Mouse (Mus musculus): ENCODE data around the gene Chrng. TPM values are rescaled to one million over a fixed set of nuclear protein-coding genes. Genes with fewer than 3 reads are reported as not detected.

Chrng gene
- polyA plus RNA-seq, 1 experiment = not detected

- Histone ChIP-seq H3K4me1 (ENCODE audit: control insufficient read depth, insufficient read depth, low read length) (no peaks in the 10 kb centered on the region), H3K27ac (ENCODE audit: insufficient read depth, low read length) (no peak within 1 kb of the TSS), H3K4me3 (ENCODE audit: insufficient read depth, low read length) (no peak within 1 kb of the TSS)
- TF ChIP-seq CTCF (IDR thresholded peaks at IDR 0.05; ENCODE audit: extremely low read depth, insufficient read depth, low read length) = no peak
- TF ChIP-seq POLR2A (IDR thresholded peaks at IDR 0.05; ENCODE audit: extremely low read depth, insufficient read depth, low read length) = no peak
Observed at GRCm38 (mm10) chr1:87190429-87190828, 14.0 kb upstream of the Chrng start, which contains the start of gene Chrnd. Gene Chrnd (plus strand): TSS chr1:87190607.

DNA sequence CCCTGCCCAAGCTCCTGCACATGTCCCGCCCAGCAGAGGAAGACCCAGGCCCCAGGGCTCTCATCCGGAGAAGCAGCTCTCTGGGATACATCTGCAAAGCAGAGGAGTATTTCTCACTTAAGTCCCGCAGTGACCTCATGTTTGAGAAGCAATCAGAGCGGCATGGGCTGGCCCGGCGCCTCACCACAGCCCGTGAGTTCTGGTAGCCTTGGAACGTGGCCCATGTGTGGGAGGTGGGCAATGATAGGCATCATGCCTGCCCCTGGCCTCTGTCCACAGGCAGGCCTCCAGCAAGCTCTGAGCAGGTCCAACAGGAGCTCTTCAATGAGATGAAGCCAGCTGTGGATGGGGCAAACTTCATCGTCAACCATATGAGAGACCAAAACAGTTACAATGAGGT is 7.2 kb upstream of the Chrng start:
- H3K4me3 ChIP-seq (ENCODE audit: insufficient read depth, low read length) = no peak overlapping the region
- H3K27ac ChIP-seq (ENCODE audit: insufficient read depth, low read length) = no peak overlapping the region
- H3K4me1 ChIP-seq (ENCODE audit: control insufficient read depth, insufficient read depth, low read length) = no peaks in the 10 kb centered on the region
- no peak for TF ChIP-seq POLR2A (IDR thresholded peaks at IDR 0.05; ENCODE audit: extremely low read depth, insufficient read depth, low read length)
- TF ChIP-seq CTCF (IDR thresholded peaks at IDR 0.05; ENCODE audit: extremely low read depth, insufficient read depth, low read length) = no peak

DNA sequence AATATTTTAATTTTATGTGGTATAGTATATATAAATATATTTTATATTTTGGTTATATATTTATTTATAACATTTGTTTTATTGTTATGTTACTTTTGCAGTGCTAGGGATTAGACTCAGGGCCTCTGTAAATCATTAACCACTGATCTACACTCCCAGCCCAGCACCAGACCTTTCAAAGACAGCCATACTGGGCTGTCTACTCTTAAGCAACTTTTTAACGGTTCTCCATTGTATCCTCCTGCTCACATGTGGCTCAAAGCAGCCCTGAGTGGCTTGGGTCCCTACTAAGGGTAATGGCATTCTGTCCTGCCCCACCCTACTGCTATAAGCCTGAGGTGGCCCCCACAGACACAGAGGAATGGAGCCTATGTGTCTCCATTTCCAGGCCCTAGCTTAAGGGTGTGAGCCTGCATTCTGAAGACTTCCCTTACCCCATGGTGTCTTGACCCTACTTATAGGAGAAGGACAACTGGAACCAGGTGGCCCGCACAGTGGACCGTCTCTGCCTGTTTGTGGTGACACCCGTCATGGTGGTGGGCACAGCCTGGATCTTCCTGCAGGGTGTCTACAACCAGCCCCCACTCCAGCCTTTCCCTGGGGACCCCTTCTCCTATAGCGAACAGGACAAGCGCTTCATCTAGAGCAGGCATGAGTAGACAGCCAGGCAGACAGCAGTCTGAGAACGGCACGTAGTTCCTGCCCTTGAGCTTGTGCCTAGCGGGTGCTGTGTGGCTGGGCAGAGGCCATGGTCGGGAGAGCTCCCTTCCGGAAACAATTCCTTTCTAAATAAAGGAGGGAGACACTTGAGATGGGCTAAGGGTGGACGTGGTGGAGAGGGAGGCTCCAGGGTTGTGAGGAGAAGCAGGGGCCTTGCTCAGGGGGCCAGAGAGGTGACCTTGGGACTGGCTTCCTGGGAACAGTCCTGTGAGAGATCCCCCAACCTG is 6.1 kb upstream of the Chrng start:
- no peak overlapping the region for H3K4me3 ChIP-seq (ENCODE audit: insufficient read depth, low read length)

GRCm38 (mm10) chr1:87200811-87201210 is 3.6 kb upstream of the Chrng start:
- no peak for TF ChIP-seq POLR2A (IDR thresholded peaks at IDR 0.05; ENCODE audit: extremely low read depth, insufficient read depth, low read length)
- Histone ChIP-seq H3K27ac (ENCODE audit: insufficient read depth, low read length) (no peak overlapping the region), H3K4me3 (ENCODE audit: insufficient read depth, low read length) (no peak overlapping the region), H3K4me1 (ENCODE audit: control insufficient read depth, insufficient read depth, low read length) (no peaks in the 10 kb centered on the region)

More for the DNA sequence above, 6.1 kb upstream of the Chrng start:
- Histone ChIP-seq H3K27ac (ENCODE audit: insufficient read depth, low read length) (no peak overlapping the region), H3K4me1 (ENCODE audit: control insufficient read depth, insufficient read depth, low read length) (no peaks in the 10 kb centered on the region)
- TF ChIP-seq POLR2A (IDR thresholded peaks at IDR 0.05; ENCODE audit: extremely low read depth, insufficient read depth, low read length) (no peak), CTCF (IDR thresholded peaks at IDR 0.05; ENCODE audit: extremely low read depth, insufficient read depth, low read length) (no peak)

DNA sequence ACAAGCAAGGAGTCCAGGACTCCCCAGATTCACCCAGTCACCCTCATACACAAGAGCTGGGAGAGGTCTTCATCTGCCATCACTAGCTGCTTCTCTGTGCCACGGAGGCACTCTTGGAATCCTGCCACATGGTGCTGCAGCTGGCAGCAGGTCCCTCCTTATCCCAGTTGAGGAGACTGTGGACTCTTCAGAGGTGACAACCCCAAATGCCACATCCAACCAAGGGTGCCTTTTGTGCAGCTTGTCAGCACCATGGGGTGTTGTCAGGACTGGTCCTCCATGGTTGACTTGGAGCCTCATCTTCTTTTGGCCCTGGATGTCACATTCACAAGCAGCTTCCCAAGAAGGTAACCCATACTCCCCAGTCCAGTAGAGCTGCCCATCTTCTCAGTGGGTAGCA is 2.6 kb upstream of the Chrng start:
- Histone ChIP-seq H3K4me3 (ENCODE audit: insufficient read depth, low read length) (no peak overlapping the region), H3K27ac (ENCODE audit: insufficient read depth, low read length) (no peak overlapping the region), H3K4me1 (ENCODE audit: control insufficient read depth, insufficient read depth, low read length) (no peaks in the 10 kb centered on the region)
- TF ChIP-seq CTCF (IDR thresholded peaks at IDR 0.05; ENCODE audit: extremely low read depth, insufficient read depth, low read length) (no peak), POLR2A (IDR thresholded peaks at IDR 0.05; ENCODE audit: extremely low read depth, insufficient read depth, low read length) (no peak)

GRCm38 (mm10) chr1:87203779-87204178 is 678 bp upstream of the Chrng start:
- TF ChIP-seq CTCF (IDR thresholded peaks at IDR 0.05; ENCODE audit: extremely low read depth, insufficient read depth, low read length) = no peak
- TF ChIP-seq POLR2A (IDR thresholded peaks at IDR 0.05; ENCODE audit: extremely low read depth, insufficient read depth, low read length) = no peak
- no peak overlapping the region for H3K4me3 ChIP-seq (ENCODE audit: insufficient read depth, low read length)
- no peaks in the 10 kb centered on the region for H3K4me1 ChIP-seq (ENCODE audit: control insufficient read depth, insufficient read depth, low read length)
- no peak overlapping the region for H3K27ac ChIP-seq (ENCODE audit: insufficient read depth, low read length)

- no peaks in the 10 kb centered on the region for H3K4me1 ChIP-seq (ENCODE audit: control insufficient read depth, insufficient read depth, low read length)
- TF ChIP-seq CTCF (IDR thresholded peaks at IDR 0.05; ENCODE audit: extremely low read depth, insufficient read depth, low read length) (no peak), POLR2A (IDR thresholded peaks at IDR 0.05; ENCODE audit: extremely low read depth, insufficient read depth, low read length) (no peak)
- no peak overlapping the region for H3K4me3 ChIP-seq (ENCODE audit: insufficient read depth, low read length)
- H3K27ac ChIP-seq (ENCODE audit: insufficient read depth, low read length) = no peak overlapping the region
Observed at GRCm38 (mm10) chr1:87205038-87205437, 581 bp downstream of the Chrng start.

GRCm38 (mm10) chr1:87205502-87205901 is 1.0 kb downstream of the Chrng start:
- TF ChIP-seq POLR2A (IDR thresholded peaks at IDR 0.05; ENCODE audit: extremely low read depth, insufficient read depth, low read length) (no peak), CTCF (IDR thresholded peaks at IDR 0.05; ENCODE audit: extremely low read depth, insufficient read depth, low read length) (no peak)

DNA sequence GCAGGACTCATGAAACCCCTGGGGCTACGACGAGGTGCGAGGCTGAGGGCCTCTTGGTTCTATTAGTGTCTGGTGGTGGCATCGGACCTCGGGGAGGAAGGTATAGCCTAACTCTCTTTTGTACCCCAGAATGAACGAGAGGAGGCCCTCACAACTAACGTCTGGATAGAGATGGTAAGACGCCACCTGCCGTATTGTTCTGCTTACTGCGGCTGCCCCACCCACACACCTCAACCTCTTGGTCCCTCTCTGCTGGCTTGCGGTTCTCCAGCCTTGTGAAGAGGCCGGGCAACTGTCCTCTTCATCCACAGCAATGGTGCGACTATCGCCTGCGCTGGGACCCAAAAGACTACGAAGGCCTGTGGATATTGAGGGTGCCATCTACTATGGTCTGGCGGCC is 1.9 kb downstream of the Chrng start:
- no peaks in the 10 kb centered on the region for H3K4me1 ChIP-seq (ENCODE audit: control insufficient read depth, insufficient read depth, low read length)
- H3K27ac ChIP-seq (ENCODE audit: insufficient read depth, low read length) = no peak overlapping the region
- TF ChIP-seq CTCF (IDR thresholded peaks at IDR 0.05; ENCODE audit: extremely low read depth, insufficient read depth, low read length) = no peak
- TF ChIP-seq POLR2A (IDR thresholded peaks at IDR 0.05; ENCODE audit: extremely low read depth, insufficient read depth, low read length) = no peak
- H3K4me3 ChIP-seq (ENCODE audit: insufficient read depth, low read length) = no peak overlapping the region

More at GRCm38 (mm10) chr1:87205502-87205901, 1.0 kb downstream of the Chrng start:
- Histone ChIP-seq H3K27ac (ENCODE audit: insufficient read depth, low read length) (no peak overlapping the region), H3K4me1 (ENCODE audit: control insufficient read depth, insufficient read depth, low read length) (no peaks in the 10 kb centered on the region), H3K4me3 (ENCODE audit: insufficient read depth, low read length) (no peak overlapping the region)

GRCm38 (mm10) chr1:87211431-87211830 is 7.0 kb downstream of the Chrng start:
- H3K27ac ChIP-seq (ENCODE audit: insufficient read depth, low read length) = no peak overlapping the region
- peaks cover 9% of the 10 kb centered on the region; the same call in 1 of the 2 replicates for H3K4me1 ChIP-seq (ENCODE audit: control insufficient read depth, insufficient read depth, low read length)
- H3K4me3 ChIP-seq (ENCODE audit: insufficient read depth, low read length) = no peak overlapping the region
- TF ChIP-seq CTCF (IDR thresholded peaks at IDR 0.05; ENCODE audit: extremely low read depth, insufficient read depth, low read length) (no peak), POLR2A (IDR thresholded peaks at IDR 0.05; ENCODE audit: extremely low read depth, insufficient read depth, low read length) (no peak)
